Mouse (Mus musculus) midbrain, postnatal 0 days (tissue): Measurements from ENCODE around the gene Cyfip2. TPM values are rescaled to one million over a fixed set of nuclear protein-coding genes. Genes with fewer than 3 reads are reported as not detected.

Experiments used
- ATAC-seq: fragments of 200-750 bp; cut with Nextera tagmentation; 2 replicates; pipeline ENCODE4 v1.8.0; 2017; ENCODE audit warnings: moderate number of reproducible peaks, mild to moderate bottlenecking, moderate TSS enrichment, moderate library complexity; ENCODE audit not compliant: low FRiP score
- DNase-seq: peaks from one replicate; pipeline ENCODE4 v3.0.0-alpha.2; 2015; ENCODE audit warnings: low spot score
- H3K27ac ChIP-seq: fragments of 300-500 bp; sonication (generic); 2 replicates; pipeline ENCODE4 v1.5.1; 2014; ENCODE audit warnings: low read depth, mild to moderate bottlenecking, low read length, mixed read lengths
- H3K27me3 ChIP-seq: fragments of 300-500 bp; sonication (generic); 2 replicates; pipeline ENCODE4 v1.6.1; 2014; ENCODE audit warnings: low read length, control low read depth, mixed read lengths; ENCODE audit not compliant: insufficient read depth
- H3K36me3 ChIP-seq: fragments of 300-500 bp; sonication (generic); 2 replicates; pipeline ENCODE4 v1.6.1; 2014; ENCODE audit warnings: low read length, control low read depth, mixed read lengths; ENCODE audit not compliant: insufficient read depth
- H3K4me1 ChIP-seq: fragments of 300-500 bp; sonication (generic); 2 replicates; pipeline ENCODE4 v1.6.1; 2014; ENCODE audit warnings: mild to moderate bottlenecking, control low read depth, antibody characterized with exemption, low read length, mixed read lengths; ENCODE audit not compliant: insufficient read depth
- H3K4me2 ChIP-seq: fragments of 300-500 bp; sonication (generic); 2 replicates; pipeline ENCODE4 v1.6.1; 2014; ENCODE audit warnings: low read depth, mild to moderate bottlenecking, low read length, mixed read lengths; ENCODE audit not compliant: poor library complexity, severe bottlenecking
- H3K4me3 ChIP-seq: fragments of 300-500 bp; sonication (generic); 2 replicates; pipeline ENCODE4 v1.5.1; 2014; ENCODE audit warnings: low read depth, mild to moderate bottlenecking, low read length, moderate library complexity
- H3K9ac ChIP-seq: fragments of 300-500 bp; sonication (generic); replicated peaks from 2 replicates; pipeline ENCODE4 v1.6.1; 2014; ENCODE audit warnings: mild to moderate bottlenecking, low read length, moderate library complexity, mixed read lengths; ENCODE audit not compliant: poor library complexity, severe bottlenecking
- H3K9me3 ChIP-seq: fragments of 300-500 bp; sonication (generic); 2 replicates; pipeline ENCODE4 v1.6.1; 2016; ENCODE audit warnings: low read length, control low read depth
- CTCF ChIP-seq: IDR thresholded peaks from 2 replicates; pipeline ENCODE4 v1.5.1; 2016; ENCODE audit warnings: antibody characterized with exemption, mild to moderate bottlenecking
- WGBS: fragments of 180-500 bp; shearing (Covaris S2); extraction: QIAGEN DNeasy Blood & Tissue Kit; methylation state at CpG from one replicate; pipeline ENCODE4 v1.1.7; 2014; 5-methylcytosine and 5-hydroxymethylcytosine counted together
- polyA plus RNA-seq: library from polyadenylated mRNA; unstranded; fragments of >200 nt; fragmentation: Nextera tagmentation; extraction: Ambion mirVana; gene quantifications from 2 replicates; pipeline ENCODE4 v1.2.1, GENCODE M21; 2015
- total RNA-seq: library from RNA; depleted of rRNA; stranded (reverse); fragments of >200 nt; gene quantifications from 2 replicates; pipeline ENCODE4 v1.2.3, GENCODE M21; 2014

Cyfip2 gene
- total and polyA plus RNA-seq, 2 experiments from 2014 or later: 83.7 to 133 TPM

- no peak for TF ChIP-seq CTCF
- 82% methylated on average over 7 of the region's 7 CpGs for whole genome bisulfite sequencing
- H3K4me1 ChIP-seq: no peaks in the 10 kb centered on the region
- no peak overlapping the region for H3K4me3 ChIP-seq
- no peak overlapping the region for H3K27ac ChIP-seq
- DNase-seq (no peak), ATAC-seq (no peak)
- H3K27me3 ChIP-seq: no peaks in the 10 kb centered on the region
- H3K4me2 ChIP-seq: no peak overlapping the region
- H3K9me3 ChIP-seq: no peaks in the 10 kb centered on the region
- H3K36me3 ChIP-seq: peaks cover 61% of the 10 kb centered on the region
- no peak overlapping the region for H3K9ac ChIP-seq
Observed at GRCm38 (mm10) chr11:46246393-46246792, 66.3 kb downstream of the Cyfip2 start.

- H3K9ac ChIP-seq: no peak overlapping the region
- H3K4me1 ChIP-seq: no peaks in the 10 kb centered on the region
- H3K4me2 ChIP-seq: no peak overlapping the region
- DNase-seq (no peak), ATAC-seq (no peak)
- H3K4me3 ChIP-seq: no peak overlapping the region
- 83% methylated on average over 8 of the region's 8 CpGs for WGBS
- no peak for TF ChIP-seq CTCF
- H3K9me3 ChIP-seq: no peaks in the 10 kb centered on the region
- H3K27ac ChIP-seq: no peak overlapping the region
- peaks cover 62% of the 10 kb centered on the region for H3K36me3 ChIP-seq
- H3K27me3 ChIP-seq: no peaks in the 10 kb centered on the region
Observed at GRCm38 (mm10) chr11:46245926-46246325, 66.7 kb downstream of the Cyfip2 start.

DNA sequence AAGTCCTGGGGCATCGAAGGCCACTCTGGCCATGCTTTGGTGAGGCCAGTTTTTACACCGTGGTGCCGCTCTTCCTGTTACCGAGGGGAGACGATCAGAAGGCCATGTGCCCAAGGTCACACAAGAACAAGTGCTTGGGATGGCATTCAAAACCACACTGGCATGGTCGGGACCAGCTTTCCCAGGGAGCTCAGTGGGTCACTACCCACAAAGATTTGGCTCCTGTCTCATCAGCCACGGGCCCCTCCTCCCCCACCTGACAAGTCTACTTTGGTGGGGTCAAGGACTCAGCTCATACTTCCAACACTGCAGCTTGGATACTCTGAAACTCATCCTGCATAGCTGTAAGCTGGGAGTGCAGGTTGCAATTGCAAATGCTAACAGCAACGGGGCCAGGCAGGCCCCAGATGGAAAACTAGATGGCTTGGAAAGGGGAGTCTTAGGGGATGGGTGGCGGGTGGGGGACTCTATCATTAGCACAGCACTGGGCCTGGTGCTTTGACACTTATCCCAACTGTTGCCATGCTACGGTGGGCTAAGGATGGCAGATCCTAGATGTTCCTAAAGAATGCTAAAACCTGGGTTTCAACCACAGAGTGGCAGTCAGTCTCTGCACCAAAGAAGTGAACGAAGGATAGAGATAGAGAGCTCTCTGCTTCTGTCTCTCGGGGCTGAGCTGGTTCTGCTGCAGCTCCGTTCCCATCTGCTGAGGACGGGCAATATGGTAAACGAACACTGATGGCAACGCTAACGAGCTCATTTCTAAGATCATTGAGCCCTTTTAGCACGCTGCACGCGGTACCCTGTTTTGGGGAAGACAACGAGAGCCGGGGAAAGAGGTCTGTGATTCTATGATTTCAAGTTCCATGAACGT, 67.7 kb downstream of the Cyfip2 start:
- no peaks in the 10 kb centered on the region for H3K4me1 ChIP-seq
- DNase-seq (no peak), ATAC-seq (no peak)
- no peak for TF ChIP-seq CTCF
- peaks cover 64% of the 10 kb centered on the region for H3K36me3 ChIP-seq
- H3K27ac ChIP-seq: no peak overlapping the region
- H3K4me3 ChIP-seq: no peak overlapping the region
- H3K9ac ChIP-seq: no peak overlapping the region
- no peaks in the 10 kb centered on the region for H3K9me3 ChIP-seq
- no peak overlapping the region for H3K4me2 ChIP-seq
- H3K27me3 ChIP-seq: no peaks in the 10 kb centered on the region
- 86% methylated on average over 23 of the region's 23 CpGs for WGBS

- 93% methylated on average over 8 of the region's 8 CpGs for WGBS
Observed at GRCm38 (mm10) chr11:46241985-46242384, 70.7 kb downstream of the Cyfip2 start.

DNA sequence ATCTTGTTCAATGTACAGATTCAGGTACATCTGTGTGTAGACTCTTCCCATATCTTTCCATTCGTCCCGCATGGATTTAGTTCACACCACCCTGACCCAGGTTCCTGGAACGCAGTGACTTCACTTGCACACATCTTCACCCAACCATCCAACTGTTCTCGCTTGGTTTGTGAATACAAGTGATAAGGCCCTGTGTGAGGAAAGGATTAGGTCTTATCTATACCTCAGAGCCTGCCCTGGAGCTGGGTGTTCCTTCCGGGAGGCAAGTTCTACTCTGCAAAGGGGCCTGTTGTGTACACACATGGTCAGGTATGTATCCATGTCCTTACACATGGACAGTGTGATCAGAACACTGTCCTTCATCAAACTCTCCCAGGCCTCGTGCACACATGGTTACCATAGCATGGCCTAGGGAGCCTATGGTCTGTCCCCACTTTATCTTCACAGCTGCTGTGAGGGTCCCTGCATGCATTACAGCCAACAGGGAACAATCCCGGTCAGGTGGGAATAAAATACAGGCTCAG, 71.4 kb downstream of the Cyfip2 start:
- TF ChIP-seq CTCF: no peak
- H3K4me2 ChIP-seq: no peak overlapping the region
- H3K4me1 ChIP-seq: no peaks in the 10 kb centered on the region
- peaks cover 63% of the 10 kb centered on the region for H3K36me3 ChIP-seq
- H3K27me3 ChIP-seq: no peaks in the 10 kb centered on the region
- no peak for DNase-seq
- H3K9ac ChIP-seq: no peak overlapping the region
- WGBS: 96% methylated on average over 7 of the region's 7 CpGs
- no peaks in the 10 kb centered on the region for H3K9me3 ChIP-seq
- ATAC-seq: no peak
- H3K27ac ChIP-seq: no peak overlapping the region
- H3K4me3 ChIP-seq: no peak overlapping the region

More at GRCm38 (mm10) chr11:46241985-46242384, 70.7 kb downstream of the Cyfip2 start:
- Histone ChIP-seq H3K27me3 (no peaks in the 10 kb centered on the region), H3K36me3 (peaks cover 70% of the 10 kb centered on the region), H3K4me1 (no peaks in the 10 kb centered on the region), H3K4me3 (no peak overlapping the region), H3K4me2 (no peak overlapping the region), H3K9ac (no peak overlapping the region), H3K9me3 (no peaks in the 10 kb centered on the region), H3K27ac (no peak overlapping the region)
- TF ChIP-seq CTCF: no peak
- ATAC-seq: no peak
- DNase-seq: no peak

DNA sequence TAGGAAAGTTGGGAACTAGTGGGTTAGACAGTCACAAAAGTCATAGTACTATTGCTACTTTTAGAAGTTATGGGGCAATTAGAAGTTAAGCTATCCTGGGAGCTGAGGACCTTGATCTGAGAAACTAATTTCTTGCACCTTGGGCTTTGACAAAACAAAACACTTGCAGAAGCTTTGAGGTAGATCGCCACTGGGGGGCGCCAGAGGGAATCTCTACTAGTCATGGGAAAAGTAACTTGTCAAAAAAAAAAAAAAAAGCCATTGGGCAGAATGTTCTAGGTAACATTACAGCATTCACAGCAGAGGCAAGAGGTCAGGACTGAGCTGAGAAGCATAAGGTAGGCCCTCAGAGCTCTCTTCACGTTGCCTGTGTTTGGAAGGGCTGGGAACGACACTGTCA, 75.7 kb downstream of the Cyfip2 start:
- DNase-seq (peak; percentile 75), ATAC-seq (no peak)
- Histone ChIP-seq H3K27me3 (no peaks in the 10 kb centered on the region), H3K9ac (no peak overlapping the region), H3K4me1 (no peaks in the 10 kb centered on the region), H3K36me3 (peaks cover 52% of the 10 kb centered on the region), H3K4me3 (no peak overlapping the region), H3K9me3 (no peaks in the 10 kb centered on the region), H3K4me2 (no peak overlapping the region), H3K27ac (no peak overlapping the region)
- 45% methylated on average over 4 of the region's 4 CpGs for WGBS
- TF ChIP-seq CTCF: peak; percentile 66
